Comparison of ENCODE assay signal across 8 mouse cellular contexts in the genomic region with DNA sequence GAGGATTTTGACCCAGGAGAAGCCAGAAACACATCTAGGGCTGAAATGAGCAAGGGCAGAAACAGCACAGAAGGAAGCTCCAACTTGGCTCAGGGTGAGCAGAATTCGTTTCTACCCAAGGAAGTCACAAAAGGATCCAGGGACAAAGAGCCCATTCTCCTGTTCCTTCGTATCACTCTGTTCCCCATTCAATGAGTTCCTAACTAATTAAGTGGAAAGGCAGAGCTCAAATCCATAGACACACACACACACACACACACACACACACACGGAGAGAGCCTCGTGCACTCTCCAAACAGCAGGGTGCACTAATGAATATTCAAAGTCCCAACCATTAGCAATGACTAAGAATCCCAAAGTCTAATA. TPM values are rescaled to one million over a fixed set of nuclear protein-coding genes. Genes with fewer than 3 reads are reported as not detected.
DNase-seq lines count a peak whose midpoint lies in the region; ATAC-seq and TF ChIP-seq lines count a peak whose summit lies in the region.

No protein-coding gene starts in this region.

- WGBS in cerebellum, adult 2 months = 41% methylated on average over 4 of the region's 4 CpGs
- WGBS in spleen, adult 2 months = 40% methylated on average over 4 of the region's 4 CpGs
- 56% methylated on average over 4 of the region's 4 CpGs for WGBS in limb, embryonic 10.5 days
- 7% methylated on average over 4 of the region's 4 CpGs for WGBS in neural tube, embryonic 15.5 days

- no peaks in the 10 kb centered on the region for H3K9me3 ChIP-seq in limb, embryonic 10.5 days (replicated peaks)
- H3K9me3 ChIP-seq in neural tube, embryonic 15.5 days (replicated peaks) = no peaks in the 10 kb centered on the region

- no peak overlapping the region for H3K4me3 ChIP-seq in cerebellum, adult 2 months (replicated peaks; ENCODE audit: insufficient read depth, low read depth, low read length)
- no peak overlapping the region for H3K4me3 ChIP-seq in spleen, adult 2 months (ENCODE audit: extremely low read depth, insufficient read depth, insufficient read length)
- H3K4me3 ChIP-seq in limb, embryonic 10.5 days = no peak overlapping the region
- H3K4me3 ChIP-seq in neural tube, embryonic 15.5 days (replicated peaks) = no peak overlapping the region

- TF ChIP-seq CTCF in cerebellum, adult 2 months (IDR thresholded peaks at IDR 0.05; ENCODE audit: borderline replicate concordance, insufficient read depth, low read depth, low read length) = no peak
- no peak for TF ChIP-seq CTCF in spleen, adult 2 months (IDR thresholded peaks at IDR 0.05; ENCODE audit: extremely low read depth, insufficient read depth, insufficient read length, insufficient replicate concordance)

- H3K27ac ChIP-seq in cerebellum, adult 2 months (ENCODE audit: insufficient read depth, low read length) = peak overlapping the region; percentile 31; the same call in 1 of the 2 replicates
- H3K27ac ChIP-seq in spleen, adult 2 months (ENCODE audit: insufficient read depth, low read length) = peak overlapping the region; percentile 99
- peak overlapping the region; percentile 71 for H3K27ac ChIP-seq in limb, embryonic 10.5 days
- peak overlapping the region; percentile 72 for H3K27ac ChIP-seq in neural tube, embryonic 15.5 days (replicated peaks)

- H3K27me3 ChIP-seq in cerebellum, adult 2 months (ENCODE audit: control insufficient read depth, insufficient read depth, low read length) = no peaks in the 10 kb centered on the region
- no peaks in the 10 kb centered on the region for H3K27me3 ChIP-seq in spleen, adult 2 months (ENCODE audit: control insufficient read depth, insufficient read depth, low read length)
- no peaks in the 10 kb centered on the region for H3K27me3 ChIP-seq in limb, embryonic 10.5 days (ENCODE audit: low read depth, poor library complexity, severe bottlenecking)
- H3K27me3 ChIP-seq in neural tube, embryonic 15.5 days (replicated peaks) = no peaks in the 10 kb centered on the region

- H3K4me2 ChIP-seq in neural tube, embryonic 15.5 days = peak overlapping the region; percentile 36

- TF ChIP-seq POLR2A in cerebellum, adult 2 months (IDR thresholded peaks at IDR 0.05; ENCODE audit: borderline replicate concordance, insufficient read depth, low read length) = no peak
- no peak for TF ChIP-seq POLR2A in spleen, adult 2 months (IDR thresholded peaks at IDR 0.05; ENCODE audit: low read depth, low read length)

- peak in 1 of 2 experiments; percentile 12 for DNase-seq in cerebellum, adult 2 months
- DNase-seq in spleen, adult 2 months (ENCODE audit: low read depth in 1 of 2, low spot score in 2 of 2) = no peak
- no peak for DNase-seq in spleen, adult 18-20 months
- DNase-seq in limb, embryonic 10.5 days (ENCODE audit: low spot score) = no peak
- DNase-seq in cerebellum, adult 9-11 months = no peak
- DNase-seq in thymus, adult 18-20 months = no peak

- H3K9ac ChIP-seq in neural tube, embryonic 15.5 days (replicated peaks) = no peak overlapping the region

- peaks cover 2% of the 10 kb centered on the region for H3K4me1 ChIP-seq in cerebellum, adult 2 months (ENCODE audit: control insufficient read depth, insufficient read depth, low read length)
- H3K4me1 ChIP-seq in spleen, adult 2 months (ENCODE audit: control insufficient read depth, insufficient read depth, insufficient read length) = peaks cover 24% of the 10 kb centered on the region; the same call in 1 of the 2 replicates
- peaks cover 54% of the 10 kb centered on the region for H3K4me1 ChIP-seq in limb, embryonic 10.5 days
- H3K4me1 ChIP-seq in neural tube, embryonic 15.5 days = peaks cover 55% of the 10 kb centered on the region

- ATAC-seq in cerebellum, adult (ENCODE audit: insufficient number of reproducible peaks, low FRiP score, low TSS enrichment) = no peak
- 0 out of 2 replicates have a peak, but pooled peaks have one; percentile 35 for ATAC-seq in neural tube, embryonic 15.5 days (ENCODE audit: low FRiP score)

- no peaks in the 10 kb centered on the region for H3K36me3 ChIP-seq in spleen, adult 2 months (ENCODE audit: control insufficient read depth, insufficient read depth, low read length)
- H3K36me3 ChIP-seq in limb, embryonic 10.5 days = no peaks in the 10 kb centered on the region
- no peaks in the 10 kb centered on the region for H3K36me3 ChIP-seq in neural tube, embryonic 15.5 days

RNA-seq across cellular contexts. Expression of a gene that starts 54.0 kb away (rescaled TPM):
- polyA plus RNA-seq in cerebellum, adult 2 months (2012; rRNA removed) = 26.7 and 30.0 TPM in 2 replicates
- polyA plus RNA-seq in spleen, adult 2 months (2012; rRNA removed) = 6.4 TPM in 2 replicates
- 31.6 and 37.1 TPM in 2 replicates for polyA plus RNA-seq in limb, embryonic 10.5 days (2016; fragmentation: Nextera tagmentation; extraction: Ambion mirVana)
- polyA plus RNA-seq in neural tube, embryonic 15.5 days (2015; fragmentation: Nextera tagmentation; extraction: Ambion mirVana) = 42.0 and 45.0 TPM in 2 replicates

Comparison
In these comparisons a context has a peak if more than half of its experiments do, and no peak if none do; other contexts are left out.
1. H3K27ac ChIP-seq: peak in every context shown above with its lines; median percentile 99 in spleen, adult 2 months; 72 in neural tube, embryonic 15.5 days; 71 in limb, embryonic 10.5 days; 31 in cerebellum, adult 2 months.